Mouse (Mus musculus): ENCODE results near the gene Tarm1.

Gene Tarm1

GRCm38 (mm10) chr7:3440526-3440925 is 61.9 kb downstream of the Tarm1 start:
- DNase-seq, result no peak

- no peak for DNase-seq
These were observed 62.4 kb downstream of the Tarm1 start for GRCm38 (mm10) chr7:3439984-3440383.

- no peak for DNase-seq
These were observed 64.5 kb downstream of the Tarm1 start for GRCm38 (mm10) chr7:3437941-3438340.
